Mouse (Mus musculus) R1 (cell line): ENCODE data around the gene Fpgs.

ENCODE experiments used
- DNase-seq: peaks from one replicate; pipeline ENCODE4 v3.0.0-alpha.2; 2018; ENCODE audit warnings: low read depth, low spot score

Fpgs gene

GRCm38 (mm10) chr2:32639632-32640031, 64.3 kb downstream of the Fpgs start:
- no peak for DNase-seq

GRCm38 (mm10) chr2:32637778-32638281, 66.1 kb downstream of the Fpgs start:
- peak; percentile 22 for DNase-seq

GRCm38 (mm10) chr2:32636617-32637016, 67.3 kb downstream of the Fpgs start:
- no peak for DNase-seq

- DNase-seq, result no peak
These were observed 69.5 kb downstream of the Fpgs start for GRCm38 (mm10) chr2:32634277-32635105.

GRCm38 (mm10) chr2:32633660-32634059, 70.3 kb downstream of the Fpgs start:
- DNase-seq, result no peak
